ENCODE assay signal across 7 mouse cellular contexts in genomic region chr1:55053596-55053995, GRCm38 (mm10). TPM values are rescaled to one million over a fixed set of nuclear protein-coding genes. Genes with fewer than 3 reads are reported as not detected.
A peak's percentile ranks its signal among the peaks of the same experiment; 100 is the strongest.
DNase-seq lines count a peak whose midpoint lies in the region; ATAC-seq and TF ChIP-seq lines count a peak whose summit lies in the region.

No protein-coding gene starts in this region.

- peaks cover 5% of the 10 kb centered on the region; the same call in 1 of the 2 replicates for H3K4me1 ChIP-seq in lung, embryonic 14.5 days (ENCODE audit: insufficient read depth)
- peaks cover 2% of the 10 kb centered on the region for H3K4me1 ChIP-seq in embryonic fibroblast, embryonic 13.5 days (ENCODE audit: control insufficient read depth, insufficient read depth, low read length)
- no peaks in the 10 kb centered on the region for H3K4me1 ChIP-seq in limb, embryonic 11.5 days (ENCODE audit: control insufficient read depth, insufficient read depth, low read length)
- peaks cover 14% of the 10 kb centered on the region for H3K4me1 ChIP-seq in neural tube, embryonic 15.5 days

- peak overlapping the region; percentile 83; the same call in 1 of the 2 replicates for H3K27ac ChIP-seq in lung, embryonic 14.5 days (ENCODE audit: low read depth)
- peak overlapping the region; percentile 94 for H3K27ac ChIP-seq in embryonic fibroblast, embryonic 13.5 days (ENCODE audit: insufficient read depth, low read length)
- no peak overlapping the region for H3K27ac ChIP-seq in limb, embryonic 11.5 days (replicated peaks; ENCODE audit: low read depth, low read length)
- no peak overlapping the region for H3K27ac ChIP-seq in neural tube, embryonic 15.5 days (replicated peaks)

- H3K4me2 ChIP-seq in lung, embryonic 14.5 days: peak overlapping the region; percentile 91
- peak overlapping the region; percentile 58 for H3K4me2 ChIP-seq in limb, embryonic 11.5 days (ENCODE audit: low read depth, severe bottlenecking)
- peak overlapping the region; percentile 80 for H3K4me2 ChIP-seq in neural tube, embryonic 15.5 days

- H3K4me3 ChIP-seq in lung, embryonic 14.5 days (ENCODE audit: low read depth, low read length): peak overlapping the region; percentile 70
- peak overlapping the region; percentile 96 for H3K4me3 ChIP-seq in embryonic fibroblast, embryonic 13.5 days (ENCODE audit: insufficient read depth, low read length)
- H3K4me3 ChIP-seq in limb, embryonic 11.5 days (ENCODE audit: low read depth, low read length): peak overlapping the region; percentile 93
- peak overlapping the region; percentile 86 for H3K4me3 ChIP-seq in neural tube, embryonic 15.5 days (replicated peaks)

- H3K9ac ChIP-seq in lung, embryonic 14.5 days: peak overlapping the region; percentile 71; the same call in 1 of the 2 replicates
- no peak overlapping the region for H3K9ac ChIP-seq in limb, embryonic 11.5 days (ENCODE audit: low read length)
- H3K9ac ChIP-seq in neural tube, embryonic 15.5 days (replicated peaks): 0 out of 2 replicates have a peak overlapping the region, but pooled peaks have one; percentile 70

- H3K36me3 ChIP-seq in lung, embryonic 14.5 days (ENCODE audit: insufficient read depth): peaks cover 2% of the 10 kb centered on the region; the same call in 1 of the 2 replicates
- no peaks in the 10 kb centered on the region for H3K36me3 ChIP-seq in limb, embryonic 11.5 days (ENCODE audit: control insufficient read depth, insufficient read depth, low read length)
- no peaks in the 10 kb centered on the region for H3K36me3 ChIP-seq in neural tube, embryonic 15.5 days

- TF ChIP-seq CTCF in lung, embryonic 14.5 days (IDR thresholded peaks at IDR 0.05; ENCODE audit: low read depth): no peak
- no peak for TF ChIP-seq CTCF in embryonic fibroblast, embryonic 13.5 days (IDR thresholded peaks at IDR 0.05; ENCODE audit: borderline replicate concordance, insufficient read depth, low read length)

- WGBS in lung, embryonic 14.5 days: 67% methylated on average over 4 of the region's 4 CpGs
- WGBS in limb, embryonic 11.5 days: 76% methylated on average over 4 of the region's 4 CpGs
- 80% methylated on average over 4 of the region's 4 CpGs for WGBS in neural tube, embryonic 15.5 days

- H3K9me3 ChIP-seq in lung, embryonic 14.5 days (ENCODE audit: low read depth, low read length): no peaks in the 10 kb centered on the region
- no peaks in the 10 kb centered on the region for H3K9me3 ChIP-seq in limb, embryonic 11.5 days (ENCODE audit: control insufficient read depth, low read length)
- no peaks in the 10 kb centered on the region for H3K9me3 ChIP-seq in neural tube, embryonic 15.5 days (replicated peaks)

- H3K27me3 ChIP-seq in lung, embryonic 14.5 days (ENCODE audit: insufficient read depth, low read length): no peaks in the 10 kb centered on the region
- no peaks in the 10 kb centered on the region for H3K27me3 ChIP-seq in limb, embryonic 11.5 days (ENCODE audit: control insufficient read depth, insufficient read depth, low read length)
- no peaks in the 10 kb centered on the region for H3K27me3 ChIP-seq in neural tube, embryonic 15.5 days (replicated peaks)

- no peak for TF ChIP-seq POLR2A in embryonic fibroblast, embryonic 13.5 days (IDR thresholded peaks at IDR 0.05; ENCODE audit: low read depth, low read length)

- ATAC-seq in lung, embryonic 14.5 days (ENCODE audit: insufficient read depth): no peak
- no peak for ATAC-seq in limb, embryonic 11.5 days (ENCODE audit: insufficient number of reproducible peaks, low FRiP score, low TSS enrichment, low read depth)
- no peak for ATAC-seq in neural tube, embryonic 15.5 days (ENCODE audit: low FRiP score)

- no peak for DNase-seq in lung, embryonic 14.5 days
- DNase-seq in lung, postnatal 4 days: no peak
- DNase-seq in limb, embryonic 11.5 days (ENCODE audit: low spot score): no peak
- no peak for DNase-seq in adrenal gland, postnatal 4 days (ENCODE audit: low spot score in 2 of 2)
- no peak for DNase-seq in retina, postnatal 1 day

RNA-seq across cellular contexts. Expression of gene Coq10b, which starts 1.0 kb away (rescaled TPM):
- 21.1 and 22.9 TPM in 2 replicates for polyA plus RNA-seq in lung, embryonic 14.5 days (2014; fragmentation: Nextera tagmentation; extraction: Ambion mirVana)
- polyA plus RNA-seq in embryonic fibroblast, embryonic 13.5 days (2011; ENCODE audit: insufficient read length, low read depth, missing spikeins): 67.1 and 82.1 TPM in 2 replicates
- 21.2 and 23.7 TPM in 2 replicates for polyA plus RNA-seq in limb, embryonic 11.5 days (2014; fragmentation: Nextera tagmentation; extraction: Ambion mirVana)
- 24.4 and 28.4 TPM in 2 replicates for polyA plus RNA-seq in neural tube, embryonic 15.5 days (2015; fragmentation: Nextera tagmentation; extraction: Ambion mirVana)
- total RNA-seq in adrenal gland, postnatal 4 days (2021): 10 to 100 TPM; 19.9 to 28.3 TPM

RNA-seq across cellular contexts. Expression of gene Sf3b1, which starts 26.3 kb away (rescaled TPM):
- 313 and 342 TPM in 2 replicates for polyA plus RNA-seq in lung, embryonic 14.5 days (2014; fragmentation: Nextera tagmentation; extraction: Ambion mirVana)
- polyA plus RNA-seq in embryonic fibroblast, embryonic 13.5 days (2011; ENCODE audit: insufficient read length, low read depth, missing spikeins): 246 and 258 TPM in 2 replicates
- 362 and 364 TPM in 2 replicates for polyA plus RNA-seq in limb, embryonic 11.5 days (2014; fragmentation: Nextera tagmentation; extraction: Ambion mirVana)
- 258 and 272 TPM in 2 replicates for polyA plus RNA-seq in neural tube, embryonic 15.5 days (2015; fragmentation: Nextera tagmentation; extraction: Ambion mirVana)
- 100 to 1,000 TPM; 199 to 213 TPM for total RNA-seq in adrenal gland, postnatal 4 days (2021)

RNA-seq across cellular contexts. Expression of gene Hspe1, which starts 34.3 kb away (rescaled TPM):
- polyA plus RNA-seq in lung, embryonic 14.5 days (2014; fragmentation: Nextera tagmentation; extraction: Ambion mirVana): 435 and 439 TPM in 2 replicates
- 429 and 478 TPM in 2 replicates for polyA plus RNA-seq in embryonic fibroblast, embryonic 13.5 days (2011; ENCODE audit: insufficient read length, low read depth, missing spikeins)
- polyA plus RNA-seq in limb, embryonic 11.5 days (2014; fragmentation: Nextera tagmentation; extraction: Ambion mirVana): 605 and 608 TPM in 2 replicates
- polyA plus RNA-seq in neural tube, embryonic 15.5 days (2015; fragmentation: Nextera tagmentation; extraction: Ambion mirVana): 253 and 287 TPM in 2 replicates
- total RNA-seq in adrenal gland, postnatal 4 days (2021): 100 to 1,000 TPM; 424 to 448 TPM

RNA-seq across cellular contexts. Expression of gene Hspd1, which starts 34.4 kb away (rescaled TPM):
- 312 and 315 TPM in 2 replicates for polyA plus RNA-seq in lung, embryonic 14.5 days (2014; fragmentation: Nextera tagmentation; extraction: Ambion mirVana)
- 335 and 353 TPM in 2 replicates for polyA plus RNA-seq in embryonic fibroblast, embryonic 13.5 days (2011; ENCODE audit: insufficient read length, low read depth, missing spikeins)
- 431 and 461 TPM in 2 replicates for polyA plus RNA-seq in limb, embryonic 11.5 days (2014; fragmentation: Nextera tagmentation; extraction: Ambion mirVana)
- 280 and 346 TPM in 2 replicates for polyA plus RNA-seq in neural tube, embryonic 15.5 days (2015; fragmentation: Nextera tagmentation; extraction: Ambion mirVana)
- total RNA-seq in adrenal gland, postnatal 4 days (2021): 100 to 1,000 TPM; 727 to 733 TPM

Comparison
In these comparisons a context has a peak if more than half of its experiments do, and no peak if none do; other contexts are left out.
1. H3K27ac ChIP-seq: peak in lung, embryonic 14.5 days (single experiment) and embryonic fibroblast, embryonic 13.5 days (single experiment); none in limb, embryonic 11.5 days (single experiment) and neural tube, embryonic 15.5 days (single experiment).
2. Peak in every context shown above with its lines, with median percentiles within 50 percentile points of each other: H3K4me2 ChIP-seq and H3K4me3 ChIP-seq.